Mouse (Mus musculus): Measurements from ENCODE around the gene Ugp2.

Gene Ugp2

DNA sequence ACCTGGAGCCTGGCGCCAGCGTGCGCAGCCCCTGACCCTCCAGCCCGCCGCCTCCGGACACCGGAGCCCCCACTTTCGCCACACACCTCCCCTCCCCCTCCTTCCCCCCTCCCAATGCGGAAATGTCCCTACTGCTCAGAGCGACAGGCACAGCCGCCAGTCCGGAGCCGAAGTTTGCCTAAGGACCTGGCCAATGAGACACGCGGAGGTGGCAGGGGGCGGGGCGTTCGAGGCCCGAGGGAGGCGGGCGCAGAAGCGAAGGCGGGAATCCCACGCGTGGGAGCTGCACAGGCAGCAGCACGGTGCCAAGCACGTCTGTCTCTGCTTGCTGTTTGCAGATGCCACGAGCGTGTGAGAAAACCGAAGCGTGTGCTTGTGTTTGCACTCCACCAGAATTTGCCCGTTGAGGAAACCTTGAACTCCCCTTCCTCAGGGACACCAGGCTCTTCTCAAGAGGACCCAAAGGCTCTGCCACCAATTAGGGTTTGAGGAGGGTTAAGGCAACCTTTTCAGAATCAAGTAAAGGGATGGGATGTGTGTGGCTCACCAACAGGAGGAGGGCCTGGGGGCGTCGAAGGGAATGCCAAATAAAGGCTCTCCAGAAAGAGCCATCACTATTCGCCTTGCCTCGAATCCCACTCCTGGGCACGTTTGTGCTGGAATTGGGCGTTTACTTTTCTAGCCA is at the start of gene Ugp2:
Gene Ugp2 (minus strand): TSS at position 80 of the 685 bp plus-strand sequence.
- CTCF ChIA-PET = no interaction called here

GRCm38 (mm10) chr11:21414911-21415381 is 43.9 kb upstream of the Ugp2 start:
- CTCF ChIA-PET = no interaction called here

DNA sequence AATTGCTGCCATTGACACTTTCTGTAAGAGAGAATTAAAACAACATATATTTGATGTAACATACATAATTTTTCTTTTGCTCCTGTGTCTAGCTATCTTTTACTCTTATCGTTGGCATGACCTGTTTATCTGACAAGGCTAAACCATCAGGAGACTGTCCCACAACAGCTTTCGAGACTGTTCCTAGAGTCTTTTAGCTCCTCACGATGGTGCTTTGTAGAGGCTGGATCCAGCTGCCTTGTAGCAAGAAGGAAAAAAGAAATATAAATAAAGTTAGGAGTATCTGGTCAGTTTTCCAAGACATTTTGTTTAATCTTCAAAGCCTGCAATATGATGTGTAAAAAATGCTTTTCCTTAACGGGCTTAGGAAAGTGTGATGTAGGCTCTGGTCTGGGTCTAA is 35.7 kb upstream of the Ugp2 start:
- CTCF ChIA-PET = no interaction called here

- CTCF ChIA-PET = no interaction called here
Measured at GRCm38 (mm10) chr11:21406141-21406540, 35.1 kb upstream of the Ugp2 start.

DNA sequence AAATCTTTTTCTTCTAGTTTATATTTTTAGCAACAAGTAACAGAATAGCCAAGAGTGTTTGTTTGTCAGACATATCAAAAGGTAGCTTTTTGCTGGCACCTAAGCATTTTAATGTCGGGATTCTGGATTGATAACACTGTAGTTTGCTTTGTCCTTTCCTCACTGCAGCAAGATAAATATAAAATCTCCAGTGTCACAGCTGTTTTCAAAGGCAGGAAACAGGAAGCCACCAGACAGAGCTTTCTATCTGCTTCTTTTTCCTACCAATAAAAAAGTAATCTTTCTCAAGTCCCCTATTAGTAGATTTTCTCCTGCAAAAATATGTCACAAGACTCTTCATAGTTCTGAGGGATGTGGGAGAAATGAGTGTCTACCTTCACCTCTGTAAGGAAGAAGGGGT is 32.9 kb upstream of the Ugp2 start:
- CTCF ChIA-PET = no interaction called here

DNA sequence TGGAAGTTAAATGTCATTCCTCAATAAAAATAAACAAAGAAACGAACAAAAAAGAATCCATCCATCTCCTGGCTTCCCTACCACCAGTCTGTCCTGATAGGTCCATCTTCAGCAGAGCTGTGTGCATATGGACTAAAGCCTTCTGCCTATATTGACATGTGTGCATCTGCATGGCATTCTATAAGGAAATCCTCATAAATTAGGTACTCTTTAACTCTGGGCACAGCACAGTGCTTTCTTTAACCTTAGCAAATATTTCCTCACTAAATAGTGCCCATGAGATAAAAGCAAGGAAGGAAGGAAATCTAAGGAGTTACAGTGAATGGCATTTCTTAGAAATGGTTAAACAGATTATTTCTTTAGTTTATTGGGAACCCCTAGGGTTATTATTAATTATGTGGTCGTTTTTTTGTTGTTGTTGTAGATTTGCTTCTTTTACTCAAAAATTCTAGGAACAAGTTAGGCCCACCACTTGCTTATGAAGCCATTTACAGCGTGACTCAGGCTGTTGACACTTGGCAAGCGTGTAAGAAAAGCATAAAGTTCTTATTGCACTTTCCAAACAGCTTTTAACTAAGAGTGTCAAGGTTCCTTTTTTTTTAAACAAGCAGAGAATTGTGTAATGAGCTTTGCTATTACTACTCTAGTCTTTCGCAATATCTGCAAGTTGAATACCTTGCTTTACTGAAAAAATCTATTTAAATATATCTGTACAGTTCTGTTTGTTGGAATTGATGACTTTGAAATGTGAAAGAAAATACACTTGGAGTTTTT is 31.7 kb upstream of the Ugp2 start:
- CTCF ChIA-PET = no interaction called here

DNA sequence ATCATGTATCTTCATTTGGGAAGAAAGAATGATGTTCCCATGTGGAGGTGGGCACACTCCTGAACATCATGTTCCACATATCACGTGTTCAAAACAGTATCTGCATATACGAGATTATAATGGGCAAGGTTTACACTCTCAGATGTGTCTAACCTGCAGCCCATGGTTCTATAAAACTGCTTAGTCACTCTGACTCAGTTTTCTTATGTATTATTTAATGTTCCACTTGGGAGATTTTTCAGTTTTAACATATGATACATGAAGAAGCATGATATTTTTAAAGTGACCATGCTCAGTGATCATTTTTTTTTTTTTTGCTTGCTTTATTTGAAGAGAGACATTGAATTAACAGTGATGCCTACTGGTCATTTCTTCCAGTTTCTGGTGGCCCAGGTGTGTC is 30.2 kb upstream of the Ugp2 start:
- CTCF ChIA-PET = no interaction called here

- CTCF ChIA-PET = no interaction called here
Measured at GRCm38 (mm10) chr11:21399186-21399681, 28.2 kb upstream of the Ugp2 start.

- CTCF ChIA-PET = no interaction called here
Measured at GRCm38 (mm10) chr11:21398464-21398863, 27.5 kb upstream of the Ugp2 start.

DNA sequence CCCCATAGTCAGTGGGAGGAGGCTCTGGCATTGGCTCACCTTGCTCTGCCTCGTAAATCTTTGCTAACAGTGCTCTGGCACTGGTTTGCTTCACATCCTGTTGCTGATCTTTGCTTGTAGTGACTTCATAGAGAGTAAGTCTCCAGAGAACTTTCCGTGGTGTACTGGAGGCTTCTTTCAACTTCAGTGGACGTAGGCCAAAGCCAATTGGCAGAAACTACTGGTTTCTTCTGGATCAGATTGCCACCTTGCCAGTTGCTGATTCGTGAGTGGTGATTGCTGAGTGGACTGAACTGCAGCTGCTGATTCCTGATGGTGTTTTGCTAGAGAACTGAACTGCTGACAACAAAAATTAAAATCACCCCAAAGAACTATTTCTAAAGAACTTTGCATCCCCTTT is 15.8 kb upstream of the Ugp2 start:
- CTCF ChIA-PET = no interaction called here

DNA sequence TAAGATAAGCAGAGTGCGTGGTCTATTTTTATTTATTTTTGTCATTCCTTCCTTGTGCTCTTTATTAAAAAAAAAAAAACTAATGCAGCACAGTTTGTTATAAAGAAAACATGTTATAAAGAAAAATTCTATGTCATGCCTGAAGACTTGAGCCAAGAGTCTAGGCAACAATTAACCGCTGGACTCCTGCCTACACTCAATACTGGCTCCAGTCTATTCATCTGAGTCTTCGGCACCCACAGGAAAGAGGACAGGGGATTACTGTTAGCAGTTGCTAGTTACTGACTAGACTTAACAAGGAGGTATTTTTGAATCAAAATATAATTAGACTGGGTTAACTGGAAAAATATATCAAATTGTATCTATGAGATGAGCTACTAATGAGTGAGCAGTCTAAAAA is 3.1 kb upstream of the Ugp2 start:
- CTCF ChIA-PET = no interaction called here

DNA sequence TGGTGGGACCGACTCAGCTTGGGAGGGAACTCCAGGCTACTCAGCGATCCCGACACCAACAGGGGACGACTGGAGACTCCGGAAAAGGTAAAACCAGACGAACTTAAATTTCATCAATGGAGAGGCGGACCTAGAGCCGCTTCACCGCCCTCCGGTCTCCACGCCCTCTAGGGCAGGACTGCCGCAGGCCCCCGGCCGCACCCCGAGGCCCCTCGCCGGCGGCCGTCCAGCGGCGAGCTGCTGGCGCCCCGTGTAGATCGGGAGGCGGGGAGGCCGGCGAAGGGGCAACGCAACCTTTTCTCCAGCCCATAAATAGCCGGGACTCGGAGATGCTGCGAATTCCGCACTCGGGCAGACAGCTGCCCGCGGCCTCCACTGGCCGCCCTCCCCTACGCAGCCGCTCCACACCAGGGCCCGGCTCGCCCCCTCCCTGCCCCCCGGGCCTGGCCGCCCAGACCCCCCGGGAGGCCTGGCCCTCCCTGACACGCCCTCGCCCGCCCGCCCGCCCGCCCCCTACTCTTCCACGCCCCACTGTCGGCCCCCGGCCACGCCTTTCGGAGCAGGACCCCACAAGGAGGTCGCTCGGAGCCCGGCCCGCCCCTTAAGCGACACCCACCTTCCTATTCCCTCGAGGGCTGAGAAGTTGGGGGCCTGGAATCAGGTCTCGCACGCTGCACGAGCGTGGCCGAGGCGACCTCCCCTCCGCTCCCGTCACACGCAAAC is 441 bp downstream of the Ugp2 start:
- CTCF ChIA-PET = no interaction called here

DNA sequence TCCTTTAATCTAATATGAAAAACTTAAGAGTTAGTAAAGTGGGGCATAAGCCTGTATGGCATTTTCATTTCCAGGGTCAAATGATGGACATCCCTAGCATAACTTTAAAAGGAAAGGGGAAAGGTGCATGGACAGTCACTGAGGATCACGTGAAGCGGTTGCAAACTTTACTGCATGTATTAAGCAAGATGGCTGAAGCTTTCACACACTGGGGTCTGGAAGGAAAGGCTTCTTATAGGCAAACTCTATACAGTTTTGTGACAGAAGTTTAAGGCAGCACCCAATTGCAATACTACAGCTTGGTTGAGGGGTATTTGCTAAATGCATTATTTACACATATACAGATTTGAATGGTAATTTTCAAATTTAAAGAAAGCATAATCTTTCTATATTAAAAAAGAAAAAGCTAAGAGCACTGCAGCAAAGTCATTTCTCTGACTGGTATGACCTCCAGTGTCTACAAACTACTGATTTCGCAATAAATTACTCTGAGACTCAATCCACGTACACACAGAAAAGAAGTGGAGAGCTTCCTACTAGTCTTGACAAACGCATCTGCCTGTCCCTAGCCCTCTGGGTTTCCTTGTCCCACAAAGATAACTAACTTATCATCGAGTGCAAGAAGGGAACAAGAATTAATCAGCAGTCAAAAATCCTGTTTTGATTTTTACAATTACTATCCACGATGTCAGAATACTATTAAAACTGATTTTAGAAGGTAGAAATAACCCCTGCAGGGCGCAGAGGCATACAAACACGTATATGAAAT is 1.6 kb downstream of the Ugp2 start:
- CTCF ChIA-PET = interaction anchor here (0.6 kb wide), 1 partner anchor 22 kb away, joined by 3 read pairs; no protein-coding TSS in a partner anchor

DNA sequence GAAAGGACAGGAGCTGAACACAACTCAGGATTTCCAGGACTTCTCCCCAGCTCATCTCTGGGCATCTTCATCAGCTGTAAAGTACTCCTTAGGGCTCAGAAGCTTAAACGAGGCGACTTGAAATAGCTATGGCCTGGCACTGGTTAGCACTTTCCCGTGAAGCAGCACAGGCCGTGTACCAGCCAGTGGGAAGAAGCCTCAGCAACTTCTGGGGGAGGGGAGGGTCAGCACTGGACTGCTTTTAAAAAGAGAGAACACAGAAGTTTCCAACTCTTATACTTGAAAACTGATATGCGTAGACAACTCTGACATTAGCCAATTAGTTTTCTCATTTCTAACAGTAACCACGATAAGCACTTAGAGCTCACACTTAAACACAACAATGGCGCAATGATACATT is 2.5 kb downstream of the Ugp2 start:
- CTCF ChIA-PET = interaction anchor here (0.6 kb wide), 1 partner anchor 23 kb away, joined by 3 read pairs; no protein-coding TSS in a partner anchor

GRCm38 (mm10) chr11:21363144-21363940 is 7.7 kb downstream of the Ugp2 start:
- CTCF ChIA-PET = no interaction called here

DNA sequence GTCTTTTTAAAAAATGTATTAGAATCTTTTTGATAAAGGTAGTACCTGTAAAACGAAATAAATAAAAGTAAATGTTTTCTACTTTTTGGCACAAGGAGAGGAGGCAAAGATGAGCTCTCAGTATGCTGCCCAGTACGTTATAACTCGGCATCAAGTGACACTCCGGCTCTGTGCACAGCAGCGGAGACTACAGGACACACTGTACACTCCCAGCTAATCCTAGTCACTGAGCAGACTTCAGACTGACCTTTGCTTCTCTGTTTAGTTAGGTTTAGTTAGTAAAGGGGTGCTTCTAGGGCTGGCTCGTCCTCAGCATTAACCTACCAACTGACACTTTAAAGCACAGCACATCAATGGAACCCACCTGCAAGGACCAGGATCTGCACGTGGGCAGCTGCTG is 19.7 kb downstream of the Ugp2 start:
- CTCF ChIA-PET = interaction anchor here (1.0 kb wide), 1 partner anchor 28 kb away, joined by 3 read pairs; no protein-coding TSS in a partner anchor

DNA sequence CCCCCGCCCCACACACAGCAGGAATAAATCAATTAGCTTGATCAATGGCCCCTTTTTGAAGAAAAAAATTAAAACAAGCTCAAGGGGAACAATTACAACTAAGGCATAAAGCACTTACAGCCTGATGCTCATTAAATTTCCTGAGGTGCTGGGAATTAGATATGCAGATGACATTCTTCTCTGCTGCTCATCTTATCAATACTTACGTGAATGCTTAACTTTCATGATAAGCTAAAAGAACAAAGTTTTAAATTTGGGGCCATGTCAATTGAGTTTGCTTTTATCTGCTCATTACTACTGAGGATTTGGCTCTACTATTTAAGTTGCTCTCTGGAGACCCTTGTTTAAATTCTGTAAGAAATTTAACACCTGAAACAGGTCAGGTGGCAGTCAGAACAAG is 22.1 kb downstream of the Ugp2 start:
- CTCF ChIA-PET = interaction anchor here (0.6 to 1.0 kb wide), 3 partner anchors 8 to 16 kb away, joined by 3 to 5 read pairs (median 3); no protein-coding TSS in a partner anchor

DNA sequence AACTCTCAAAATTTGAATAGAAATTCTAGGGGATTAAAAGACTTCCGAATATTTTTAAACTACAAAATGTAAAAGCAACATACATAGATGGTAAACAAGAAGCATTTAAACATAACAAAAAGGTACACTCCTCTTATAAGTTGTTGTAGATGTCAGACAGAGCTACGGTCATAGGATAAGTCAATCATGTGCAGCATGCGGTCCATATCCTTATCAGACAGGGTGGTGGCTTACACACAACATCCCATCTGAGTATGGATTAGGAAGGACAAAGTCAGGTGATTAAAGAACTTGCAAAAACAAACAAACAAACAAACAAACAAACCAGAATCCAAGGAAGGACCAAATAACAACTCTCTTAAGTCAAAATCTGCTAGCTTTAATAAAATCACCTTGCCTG is 25.0 kb downstream of the Ugp2 start:
- CTCF ChIA-PET = no interaction called here

- CTCF ChIA-PET = no interaction called here
Measured at GRCm38 (mm10) chr11:21343490-21343889, 27.5 kb downstream of the Ugp2 start.

DNA sequence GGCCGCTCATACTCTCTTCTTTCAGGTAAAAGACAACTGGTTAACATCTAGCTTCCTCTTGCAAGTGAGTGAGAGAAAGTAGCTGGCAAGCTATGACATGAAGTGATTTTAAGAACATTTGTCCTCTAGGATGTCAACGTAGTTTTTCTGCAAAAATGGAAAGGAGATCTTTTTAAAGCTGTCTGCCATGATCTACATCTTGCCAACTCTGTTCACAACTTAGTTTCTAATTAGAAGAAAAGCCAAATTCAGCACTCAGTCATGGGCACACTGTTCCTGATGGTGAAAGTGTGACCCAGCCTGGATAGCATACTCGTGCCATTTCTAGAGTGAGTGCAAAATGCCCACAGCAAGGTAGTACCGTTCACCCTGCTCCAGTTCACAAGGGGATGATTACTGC is 31.9 kb downstream of the Ugp2 start:
- CTCF ChIA-PET = no interaction called here

DNA sequence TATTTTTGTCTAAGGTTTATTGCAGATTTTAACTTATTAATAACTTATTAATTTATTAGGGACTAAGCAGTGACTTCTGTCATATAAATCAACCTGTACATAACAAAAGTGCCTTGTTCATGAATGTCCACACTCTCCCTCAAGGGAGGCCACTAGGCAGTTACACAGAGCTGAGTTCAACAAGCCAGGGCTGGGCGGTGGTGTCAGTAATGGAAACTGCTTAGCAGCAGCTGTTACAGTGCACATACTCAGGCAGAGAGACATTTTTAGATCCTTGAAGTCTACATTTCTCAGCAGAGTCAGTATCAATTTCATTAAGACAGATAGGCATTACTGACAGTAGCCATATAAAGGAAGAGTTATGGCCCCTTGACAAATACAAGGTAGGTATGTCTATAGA is 33.1 kb downstream of the Ugp2 start:
- CTCF ChIA-PET = interaction anchor here (0.5 kb wide), 1 partner anchor 510 kb away, joined by 3 read pairs; no protein-coding TSS in a partner anchor
